Mouse (Mus musculus): ENCODE data around the gene Gramd4. TPM values are rescaled to one million over a fixed set of nuclear protein-coding genes. Genes with fewer than 3 reads are reported as not detected.

The Gramd4 gene
- total and polyA plus RNA-seq, 3 experiments: 0.17 to 0.66 (median 0.56) TPM

DNA sequence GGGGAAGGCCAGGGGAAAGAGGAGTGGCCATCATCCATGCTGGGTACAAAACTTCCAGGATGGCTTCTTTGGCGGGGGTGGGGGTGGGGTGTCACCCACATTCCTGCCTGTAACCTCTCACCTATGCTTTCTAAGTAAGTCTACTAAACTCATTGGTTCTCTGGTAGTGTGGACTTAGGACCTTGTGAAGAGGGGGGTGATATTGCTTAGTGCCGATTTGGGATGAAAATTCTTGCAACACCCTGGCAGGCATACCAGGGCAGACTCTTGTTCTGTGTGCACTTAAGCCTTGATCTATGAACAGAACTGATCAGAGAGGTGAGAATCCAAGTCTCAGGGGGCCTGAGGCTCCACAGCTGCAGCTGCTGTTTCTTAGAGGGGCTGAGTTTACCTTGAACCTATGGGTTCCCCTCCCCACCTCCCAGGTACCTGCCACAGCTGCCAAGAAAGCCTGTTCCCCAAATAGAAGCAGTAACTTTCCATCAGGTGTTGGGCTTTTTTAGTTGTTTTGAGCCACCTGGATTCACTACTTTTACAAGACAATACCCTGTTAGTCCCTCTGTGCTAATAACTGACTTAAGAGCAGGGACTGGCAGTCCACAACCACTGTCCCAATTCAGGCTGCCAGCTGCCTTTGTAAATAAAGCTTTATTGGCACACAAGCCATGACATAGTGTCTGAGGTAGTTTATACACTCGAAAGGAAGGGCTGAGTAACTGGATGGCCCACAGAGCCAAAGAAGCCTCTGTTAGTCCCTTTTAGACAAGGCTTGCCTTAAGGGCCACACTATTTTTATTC, 118.0 kb downstream of the Gramd4 start:
- peaks cover 26 to 67% of the 10 kb centered on the region in 2 experiments for H3K4me1 ChIP-seq (ENCODE audit: control insufficient read depth in 1 of 2, insufficient read depth in 2 of 2)
- H3K36me3 ChIP-seq (replicated peaks in 1 of 2; ENCODE audit: control insufficient read depth in 1 of 2, insufficient read depth in 1 of 2, low read length in 1 of 2): no peaks in the 10 kb centered on the region
- H3K9me3 ChIP-seq (replicated peaks; ENCODE audit: low read length): no peaks in the 10 kb centered on the region
- 0 out of 2 replicates have a peak, but pooled peaks cover 3% of the 10 kb centered on the region for H3K79me2 ChIP-seq (replicated peaks; ENCODE audit: control insufficient read depth, extremely low read depth, insufficient read depth, poor library complexity, severe bottlenecking)
- TF ChIP-seq TBP (conservative IDR thresholded peaks at IDR 0.05; ENCODE audit: low read depth, low read length): no peak
- TF ChIP-seq USF1 (IDR thresholded peaks at IDR 0.05; ENCODE audit: low read depth, low read length): no peak
- TF ChIP-seq EP300 (IDR thresholded peaks at IDR 0.05; ENCODE audit: low read length): peak; percentile 70
- TF ChIP-seq MEF2A (IDR thresholded peaks at IDR 0.05; ENCODE audit: borderline replicate concordance, low read depth, low read length): peak; percentile 88
- peak; percentile 37; the same call in 1 of the 2 replicates for TF ChIP-seq IRF4 (IDR thresholded peaks at IDR 0.05; ENCODE audit: low read depth, low read length)
- TF ChIP-seq HCFC1 (IDR thresholded peaks at IDR 0.05; ENCODE audit: low read depth, low read length): peak; percentile 32
- TF ChIP-seq PAX5 (IDR thresholded peaks at IDR 0.05; ENCODE audit: low read length): no peak
- TF ChIP-seq KAT2A (IDR thresholded peaks at IDR 0.05; ENCODE audit: insufficient replicate concordance, low read length): no peak
- TF ChIP-seq JUN (IDR thresholded peaks at IDR 0.05; ENCODE audit: insufficient read depth, low read depth, low read length): no peak
- peak; percentile 41; the same call in 1 of the 2 replicates for TF ChIP-seq CHD2 (IDR thresholded peaks at IDR 0.05; ENCODE audit: low read length)
- no peak for TF ChIP-seq ZC3H11A (IDR thresholded peaks at IDR 0.05; ENCODE audit: low read depth, low read length)
- TF ChIP-seq MAZ (IDR thresholded peaks at IDR 0.05; ENCODE audit: low read depth, low read length): 0 out of 2 replicates have a peak, but pooled peaks have one; percentile 42
- TF ChIP-seq JUND (conservative IDR thresholded peaks at IDR 0.05; ENCODE audit: low read depth, low read length): no peak
- TF ChIP-seq BHLHE40 (IDR thresholded peaks at IDR 0.05; ENCODE audit: low read depth, low read length): peak; percentile 32; the same call in 1 of the 2 replicates
- TF ChIP-seq ETS1 (conservative IDR thresholded peaks at IDR 0.05; ENCODE audit: low read depth, low read length): peak; percentile 81
- TF ChIP-seq MXI1 (IDR thresholded peaks at IDR 0.05; ENCODE audit: low read depth, low read length): no peak
- TF ChIP-seq TCF12 (IDR thresholded peaks at IDR 0.05; ENCODE audit: low read depth, low read length): peak; percentile 95
- TF ChIP-seq SMC3 (IDR thresholded peaks at IDR 0.05; ENCODE audit: low read depth, low read length): no peak
- TF ChIP-seq NRF1 (IDR thresholded peaks at IDR 0.05; ENCODE audit: low read depth, low read length): no peak
- TF ChIP-seq POLR2A (IDR thresholded peaks at IDR 0.05; ENCODE audit: low read depth, low read length): no peak
- no peak for TF ChIP-seq UBTF (IDR thresholded peaks at IDR 0.05; ENCODE audit: low read depth, low read length)
- TF ChIP-seq MAX (IDR thresholded peaks at IDR 0.05; ENCODE audit: low read length): no peak
- no peak for TF ChIP-seq GABPA (IDR thresholded peaks at IDR 0.05; ENCODE audit: insufficient replicate concordance, low read depth, low read length)
- no peak for TF ChIP-seq CHD1 (IDR thresholded peaks at IDR 0.05; ENCODE audit: low read depth, low read length)
- TF ChIP-seq NELFE (IDR thresholded peaks at IDR 0.05; ENCODE audit: low read depth, low read length): no peak
- no peak overlapping the region for H3K27ac ChIP-seq (ENCODE audit: insufficient read depth, low read depth)
- H3K27me3 ChIP-seq (replicated peaks): peaks cover 40% of the 10 kb centered on the region
- DNase-seq (ENCODE audit: extremely low read depth): no peak
- H3K9ac ChIP-seq (ENCODE audit: insufficient read depth, low read depth): no peak overlapping the region
- no peak overlapping the region for H3K4me2 ChIP-seq (ENCODE audit: insufficient read depth, low read depth, poor library complexity, severe bottlenecking)
- dilution Hi-C loops (cut with MboI; ENCODE audit: extremely low pct_ligation_motif_present, extremely low pct_unique_long_range_greater_than_20kb, low sequenced_read_pairs) (no loop called here), in situ Hi-C loops (cut with MboI; ENCODE audit: low pct_ligation_motif_present, low pct_unique_long_range_greater_than_20kb, low sequenced_read_pairs) (no loop called here)
- H3K4me3 ChIP-seq (replicated peaks in 1 of 3; ENCODE audit: low read depth in 2 of 3, low read length in 2 of 3, poor library complexity in 1 of 3): no peak overlapping the region
